Mouse (Mus musculus): ENCODE results near the gene Igdcc4. TPM values are rescaled to one million over a fixed set of nuclear protein-coding genes. Genes with fewer than 3 reads are reported as not detected.

The Igdcc4 gene
- not detected for total RNA-seq (2023)

DNA sequence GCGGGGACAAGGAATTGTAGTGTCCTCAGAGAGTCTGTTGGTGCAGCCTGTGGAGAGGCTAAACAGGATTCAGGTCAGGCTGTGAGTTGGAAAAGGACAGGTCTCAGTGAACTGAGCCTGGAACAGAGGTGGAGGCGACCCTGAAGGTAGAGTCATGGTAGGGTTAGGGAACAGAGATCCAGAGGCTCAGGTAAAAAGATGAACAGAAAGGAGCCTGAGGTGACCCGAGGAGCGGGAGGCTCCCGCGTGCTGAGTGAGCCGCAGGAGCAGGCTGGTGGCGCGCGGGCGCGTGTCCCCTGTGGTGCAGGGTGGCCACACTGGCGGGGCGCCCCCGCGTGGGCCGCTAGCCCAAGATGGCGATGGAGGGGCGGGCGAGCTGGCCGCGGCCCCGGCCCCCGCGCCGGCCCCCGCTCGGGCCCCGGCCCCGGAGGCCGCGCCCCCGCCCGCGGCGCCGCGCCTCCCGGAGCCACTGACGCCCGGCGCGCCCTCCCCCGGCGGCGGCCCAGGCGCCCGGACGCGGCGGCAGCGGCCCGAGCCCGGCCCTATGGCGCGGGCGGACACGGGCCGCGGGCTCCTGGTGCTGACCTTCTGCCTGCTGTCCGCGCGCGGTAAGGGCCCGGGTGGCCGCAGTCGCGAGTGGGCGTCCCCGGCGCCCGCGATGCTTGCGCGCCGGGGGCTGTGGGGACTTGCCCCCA lies at the start of gene Igdcc4:
Igdcc4 (plus strand) TSS at position 496 of the 695 bp plus-strand sequence.

DNA sequence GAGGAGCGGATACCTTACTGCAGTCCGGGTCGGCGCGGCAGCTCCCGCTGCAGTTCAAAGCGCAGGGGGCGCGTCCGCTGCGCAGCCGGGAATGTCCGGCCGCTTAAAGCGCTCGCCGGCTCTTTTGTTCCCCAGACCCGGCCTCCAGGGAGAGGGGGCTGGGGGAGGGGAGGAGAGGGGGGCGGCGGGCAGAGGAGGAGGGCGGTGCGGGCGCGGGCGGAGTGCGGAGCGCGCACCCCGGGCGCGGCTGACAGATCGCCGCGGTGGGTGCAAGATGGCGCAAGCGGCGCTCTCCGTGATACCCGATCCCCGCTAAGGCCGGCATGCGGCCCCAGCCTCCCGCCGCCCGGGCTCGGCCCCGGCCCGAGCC lies 39.6 kb downstream of the Igdcc4 start, which contains the start of gene Igdcc3:
Igdcc3 (plus strand) TSS at position 254 of the 370 bp plus-strand sequence.

Other genes with a start within 250 kb of the Igdcc4 start
- gene Slc24a1, start 149.9 kb upstream of the Igdcc4 start, total RNA-seq (2023), result not detected
- gene Ints14, start 140.6 kb upstream of the Igdcc4 start, total RNA-seq (2023), result 10 to 100 TPM; 26.5 to 28.0 TPM
- 10 to 100 TPM; 20.3 to 21.0 TPM for gene Hacd3, start 79.8 kb upstream of the Igdcc4 start, total RNA-seq (2023)
- 10 to 100 TPM; 94.5 to 98.9 TPM for gene Dpp8, start 69.1 kb upstream of the Igdcc4 start, total RNA-seq (2023)
- gene Igdcc3, start 39.7 kb downstream of the Igdcc4 start, total RNA-seq (2023), result not detected
- 1 to 10 TPM; 1.2 to 2.0 TPM for gene Parp16, start 93.9 kb downstream of the Igdcc4 start, total RNA-seq (2023)
- gene Cilp, start 163.7 kb downstream of the Igdcc4 start, total RNA-seq (2023), result not detected
- 10 to 100 TPM; 23.2 to 26.9 TPM for gene Clpx, start 192.8 kb downstream of the Igdcc4 start, total RNA-seq (2023)
- gene Pdcd7, start 244.6 kb downstream of the Igdcc4 start, total RNA-seq (2023), result 10 to 100 TPM; 16.4 to 18.1 TPM